Mouse (Mus musculus): ENCODE measurements around the gene Rell1.

Rell1 gene

GRCm38 (mm10) chr5:63953401-63954032, 15.2 kb downstream of the Rell1 start:
- no peak for ATAC-seq (ENCODE audit: insufficient number of reproducible peaks, low FRiP score, low TSS enrichment)

GRCm38 (mm10) chr5:63952039-63952438, 16.7 kb downstream of the Rell1 start:
- no peak for ATAC-seq (ENCODE audit: insufficient number of reproducible peaks, low FRiP score, low TSS enrichment)

GRCm38 (mm10) chr5:63951421-63951911, 17.2 kb downstream of the Rell1 start:
- peak; percentile 74 for ATAC-seq (ENCODE audit: insufficient number of reproducible peaks, low FRiP score, low TSS enrichment)

DNA sequence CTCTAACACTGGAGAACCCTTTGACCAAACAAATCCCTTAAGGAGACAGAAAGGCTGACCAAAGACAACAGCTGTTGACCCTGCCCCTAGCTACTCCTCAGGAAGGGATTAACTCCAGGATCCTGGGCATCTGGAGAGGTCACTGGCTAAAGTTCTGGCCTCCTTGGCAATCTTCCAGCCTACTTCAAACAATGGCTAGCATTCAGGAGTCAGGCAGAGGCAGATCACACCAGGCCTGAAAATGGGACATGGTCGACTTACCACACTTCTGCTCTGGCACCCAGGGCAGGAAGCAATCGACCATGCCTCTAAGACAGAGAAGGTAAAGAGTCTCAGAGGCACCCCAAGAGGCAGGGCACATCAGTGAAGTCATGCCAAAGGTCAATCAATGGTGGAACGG, 19.5 kb downstream of the Rell1 start:
- ATAC-seq (ENCODE audit: insufficient number of reproducible peaks, low FRiP score, low TSS enrichment) = no peak

GRCm38 (mm10) chr5:63947526-63947925, 21.2 kb downstream of the Rell1 start:
- no peak for ATAC-seq (ENCODE audit: insufficient number of reproducible peaks, low FRiP score, low TSS enrichment)

DNA sequence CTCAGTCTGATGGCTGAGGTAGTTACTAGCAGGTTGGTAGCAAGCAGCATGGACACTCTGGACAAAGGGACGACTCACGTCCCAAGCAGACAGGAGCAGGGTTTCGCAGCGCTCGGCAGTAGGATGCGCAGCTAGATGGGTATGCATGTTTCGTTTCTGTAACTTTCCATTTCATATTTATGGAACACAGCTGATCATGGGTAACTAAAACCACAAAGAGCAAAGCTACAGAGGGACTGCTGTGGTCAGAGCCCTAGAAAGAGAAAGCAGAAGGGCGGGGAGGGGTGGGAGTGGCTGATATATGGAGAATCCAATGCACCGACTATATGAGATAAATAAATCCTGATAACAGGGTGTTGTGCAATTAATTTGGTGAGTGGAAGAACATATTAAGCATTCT, 25.4 kb downstream of the Rell1 start:
- no peak for ATAC-seq (ENCODE audit: insufficient number of reproducible peaks, low FRiP score, low TSS enrichment)

DNA sequence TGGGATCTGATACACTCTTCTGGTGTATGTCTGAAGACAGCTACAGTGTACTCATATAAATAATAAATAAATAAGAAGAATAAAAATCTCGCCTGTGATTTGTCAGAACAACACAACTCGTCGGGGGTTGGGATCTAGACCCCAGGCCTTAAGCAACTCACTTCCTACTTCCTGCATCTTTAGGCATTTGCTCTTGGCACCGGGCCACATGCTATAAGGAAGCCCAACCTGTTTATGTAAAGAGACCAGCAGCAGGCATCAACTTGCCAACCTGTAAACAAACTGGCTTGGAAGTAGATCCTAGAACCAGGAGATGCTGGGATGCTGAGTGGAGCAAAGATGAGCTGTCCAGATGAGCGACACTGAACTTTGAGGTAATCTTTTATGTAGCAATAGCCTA, 26.8 kb downstream of the Rell1 start:
- no peak for ATAC-seq (ENCODE audit: insufficient number of reproducible peaks, low FRiP score, low TSS enrichment)

- ATAC-seq (ENCODE audit: insufficient number of reproducible peaks, low FRiP score, low TSS enrichment) = no peak
Measured at GRCm38 (mm10) chr5:63938575-63938974, 30.1 kb downstream of the Rell1 start.

DNA sequence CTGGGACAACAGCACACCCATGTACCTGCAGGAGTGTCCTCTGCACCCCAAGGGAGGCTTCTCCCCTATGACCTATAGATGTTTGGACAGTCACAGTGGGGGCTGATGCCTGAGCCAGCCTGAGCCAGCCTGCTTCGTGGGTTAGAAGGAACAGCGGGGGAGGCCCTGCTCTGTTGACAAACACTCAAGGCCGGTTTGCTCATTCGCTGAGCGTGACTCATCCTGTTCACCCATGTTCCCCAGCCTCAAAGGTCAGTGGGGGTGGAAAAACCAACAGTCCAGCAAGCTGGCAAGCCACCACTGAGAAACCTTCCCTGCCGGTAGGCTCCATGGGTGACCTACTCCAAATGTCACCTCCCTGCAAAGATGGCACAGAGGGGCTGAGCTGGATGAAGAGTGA, 32.0 kb downstream of the Rell1 start:
- peak; percentile 74 for ATAC-seq (ENCODE audit: insufficient number of reproducible peaks, low FRiP score, low TSS enrichment)

GRCm38 (mm10) chr5:63935581-63935980, 33.1 kb downstream of the Rell1 start:
- no peak for ATAC-seq (ENCODE audit: insufficient number of reproducible peaks, low FRiP score, low TSS enrichment)

DNA sequence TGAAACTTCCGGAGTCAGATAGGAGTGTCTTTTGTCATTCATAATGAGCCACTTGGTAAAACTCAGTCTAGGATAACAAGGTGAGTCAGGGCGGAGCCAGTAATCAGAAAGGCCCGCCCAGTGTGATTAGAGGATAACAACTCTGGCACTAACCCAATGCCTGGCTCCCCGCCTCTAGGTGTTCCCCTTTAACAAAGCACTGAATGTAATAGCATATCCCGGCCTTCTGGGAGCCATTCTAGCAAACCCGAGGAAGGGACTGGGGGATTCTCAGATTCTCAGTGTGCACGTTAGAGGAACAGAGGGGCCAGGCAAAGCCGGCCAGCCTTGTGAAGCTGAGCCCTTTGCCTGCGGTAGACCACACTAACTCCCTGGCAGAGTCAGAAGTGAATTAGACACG, 35.9 kb downstream of the Rell1 start:
- ATAC-seq (ENCODE audit: insufficient number of reproducible peaks, low FRiP score, low TSS enrichment) = no peak

GRCm38 (mm10) chr5:63930824-63931358, 37.8 kb downstream of the Rell1 start:
- no peak for ATAC-seq (ENCODE audit: insufficient number of reproducible peaks, low FRiP score, low TSS enrichment)

GRCm38 (mm10) chr5:63925035-63925628, 43.6 kb downstream of the Rell1 start:
- no peak for ATAC-seq (ENCODE audit: insufficient number of reproducible peaks, low FRiP score, low TSS enrichment)

- ATAC-seq (ENCODE audit: insufficient number of reproducible peaks, low FRiP score, low TSS enrichment) = no peak
Measured at GRCm38 (mm10) chr5:63923305-63924025, 45.2 kb downstream of the Rell1 start.

GRCm38 (mm10) chr5:63918201-63918600, 50.5 kb downstream of the Rell1 start:
- no peak for ATAC-seq (ENCODE audit: insufficient number of reproducible peaks, low FRiP score, low TSS enrichment)

DNA sequence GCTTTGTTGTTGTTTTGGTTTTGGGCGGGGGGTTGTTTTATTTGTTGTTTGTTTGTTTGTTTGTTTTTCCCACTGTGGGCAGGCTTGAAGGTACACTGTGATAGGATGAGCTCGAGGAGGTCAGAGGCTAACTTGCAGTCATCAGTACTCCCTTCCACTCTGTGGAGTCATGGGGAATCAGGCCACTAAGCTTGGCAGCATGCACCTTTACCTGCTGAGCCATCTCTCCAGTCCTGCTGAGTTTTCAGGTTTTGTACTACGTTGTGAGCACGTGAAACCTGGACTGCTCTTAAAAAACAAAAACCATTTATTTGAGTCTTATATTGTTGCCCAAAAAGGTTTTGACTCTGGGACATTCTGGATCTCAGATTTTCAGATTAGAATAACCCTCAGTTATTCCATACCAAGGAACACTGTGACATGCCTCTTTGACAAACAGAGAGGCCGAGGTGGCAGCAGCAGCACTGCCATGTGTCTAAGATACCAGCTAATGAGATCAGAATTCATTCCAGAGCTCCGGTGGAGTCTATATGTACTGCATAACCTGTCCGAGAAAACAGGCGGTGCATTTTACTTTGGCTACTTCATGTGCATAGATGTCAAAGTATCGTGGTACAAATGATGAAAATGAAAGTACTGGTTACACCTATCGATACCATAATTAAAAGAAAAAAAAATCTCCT, 52.1 kb downstream of the Rell1 start:
- ATAC-seq (ENCODE audit: insufficient number of reproducible peaks, low FRiP score, low TSS enrichment) = peak; percentile 68; the same call in 1 of the 2 replicates

DNA sequence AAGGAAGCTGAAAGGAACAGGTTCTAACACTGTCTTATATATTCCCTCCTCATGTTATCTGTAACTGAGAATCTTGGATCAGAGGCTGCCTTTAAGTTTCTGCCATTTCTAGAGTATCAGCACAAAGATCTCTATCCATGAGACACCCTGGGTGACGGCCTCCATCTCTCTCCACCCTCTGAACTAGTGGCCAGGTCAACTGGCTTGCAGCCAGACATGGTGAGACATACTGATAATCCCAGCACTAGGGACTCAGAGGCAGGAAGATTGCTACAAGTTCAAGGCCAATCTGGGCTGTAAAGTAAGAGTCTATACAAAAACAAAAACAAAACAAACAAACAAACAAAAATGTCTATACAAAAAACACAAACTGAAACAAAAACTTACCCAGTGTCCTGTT, 53.8 kb downstream of the Rell1 start:
- ATAC-seq (ENCODE audit: insufficient number of reproducible peaks, low FRiP score, low TSS enrichment) = no peak

GRCm38 (mm10) chr5:63910171-63910960, 58.3 kb downstream of the Rell1 start:
- no peak for ATAC-seq (ENCODE audit: insufficient number of reproducible peaks, low FRiP score, low TSS enrichment)

DNA sequence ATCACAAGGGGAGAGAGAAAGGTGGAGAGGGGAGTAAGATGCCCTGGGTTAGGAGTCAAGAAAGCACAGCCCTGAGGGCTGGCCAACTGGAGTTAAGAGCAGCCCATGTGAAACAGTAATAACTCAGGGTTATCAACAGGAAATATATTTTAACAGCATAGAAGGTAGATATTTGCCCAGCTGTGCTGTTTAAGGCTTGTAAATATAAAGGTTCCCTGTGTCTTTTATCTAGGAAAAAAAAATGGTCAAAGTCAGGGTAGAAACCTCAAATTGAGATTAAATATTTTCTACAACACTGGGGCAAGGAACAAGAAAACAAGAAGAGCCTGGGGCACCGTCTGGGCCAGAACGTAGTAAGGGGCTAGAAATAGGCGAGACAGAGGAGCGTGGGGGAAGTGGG, 61.2 kb downstream of the Rell1 start:
- no peak for ATAC-seq (ENCODE audit: insufficient number of reproducible peaks, low FRiP score, low TSS enrichment)

Measured in cerebellum, adult (tissue).